Mouse (Mus musculus) frontal cortex, adult (tissue): ENCODE measurements at regions not wholly inside any gene's neighbourhood (a gene's known extent, or its start where the extent isn't known, plus 50 kb on each side); places are given as distances from the start of the nearest gene placed in this dataset.

ENCODE experiments used
- ATAC-seq: cut with Nextera tagmentation; 2 replicates; pipeline ENCODE4 v1.9.2; 2017; ENCODE audit warnings: mild to moderate bottlenecking, moderate library complexity, mixed read lengths; ENCODE audit not compliant: low TSS enrichment

DNA sequence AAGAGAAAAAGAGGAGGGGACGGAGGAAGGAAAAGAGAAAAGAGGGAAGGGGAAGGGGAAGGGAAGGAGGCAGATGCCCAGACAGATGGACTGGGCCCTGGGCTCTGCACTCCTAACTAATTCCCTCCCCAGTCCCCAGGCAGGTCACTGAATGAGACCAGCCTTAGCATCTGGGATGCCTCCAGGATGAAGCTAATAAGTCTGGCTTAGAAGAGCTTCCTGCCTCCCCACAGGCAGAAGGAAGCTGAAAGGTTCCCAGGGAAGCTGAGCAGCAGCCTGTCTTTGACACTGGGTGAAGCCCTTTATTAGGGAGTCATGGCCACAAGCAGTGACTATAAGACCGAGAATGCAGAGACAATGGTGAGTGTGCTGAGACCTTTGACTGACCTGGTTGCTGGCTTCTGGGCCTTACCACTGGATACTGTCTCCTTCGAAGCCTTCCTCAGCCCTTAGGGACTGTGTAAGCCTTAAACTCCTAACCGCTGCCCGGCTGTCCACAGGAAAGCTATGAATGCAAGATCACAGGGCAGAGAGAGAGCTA is 76.7 kb upstream of the Bod1 start:
- ATAC-seq, result no peak

DNA sequence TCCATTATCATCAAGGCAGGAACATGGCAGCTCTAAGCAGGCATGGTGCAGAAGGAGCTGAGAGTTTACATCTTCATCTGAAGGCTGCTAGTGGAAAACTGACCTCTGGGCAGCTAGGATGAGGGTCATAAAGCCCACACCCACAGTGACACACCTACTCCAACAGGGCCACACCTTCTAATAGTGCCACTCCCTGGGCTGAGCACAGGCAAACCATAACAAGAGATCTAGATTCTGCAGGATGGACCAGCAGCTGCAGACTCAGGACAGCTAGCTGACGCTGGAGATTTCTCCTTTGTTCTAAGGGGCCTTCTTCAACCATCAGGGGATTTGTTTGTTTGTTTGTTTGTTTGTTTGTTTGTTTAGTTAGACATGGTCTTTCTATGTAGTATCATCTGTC is 79.6 kb upstream of the Bod1 start:
- no peak for ATAC-seq

DNA sequence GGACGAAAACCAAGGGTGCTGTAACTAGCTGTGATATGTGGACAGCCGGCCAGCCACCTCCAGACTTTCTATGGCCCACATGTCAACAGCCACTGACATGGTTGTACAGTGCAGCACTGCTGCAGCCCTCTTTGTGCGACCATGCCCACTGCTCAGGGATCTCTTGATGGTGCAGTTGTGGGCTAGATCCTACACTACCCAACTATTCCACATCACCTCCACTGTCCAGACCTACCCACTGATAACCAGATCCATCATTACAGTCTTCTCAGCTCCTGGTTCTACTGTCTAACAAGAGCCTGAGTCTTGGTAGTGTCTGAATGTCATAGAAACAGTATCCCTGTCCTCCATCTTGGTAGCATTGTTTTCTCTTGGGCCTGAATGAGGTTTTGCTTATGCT is 81.5 kb upstream of the Bod1 start:
- no peak; the same call in 1 of the 2 replicates for ATAC-seq

GRCm38 (mm10) chr11:31753711-31754161 is 82.1 kb upstream of the Bod1 start:
- ATAC-seq, result peak; percentile 76

GRCm38 (mm10) chr11:31754416-31754815 is 82.7 kb upstream of the Bod1 start:
- no peak for ATAC-seq

DNA sequence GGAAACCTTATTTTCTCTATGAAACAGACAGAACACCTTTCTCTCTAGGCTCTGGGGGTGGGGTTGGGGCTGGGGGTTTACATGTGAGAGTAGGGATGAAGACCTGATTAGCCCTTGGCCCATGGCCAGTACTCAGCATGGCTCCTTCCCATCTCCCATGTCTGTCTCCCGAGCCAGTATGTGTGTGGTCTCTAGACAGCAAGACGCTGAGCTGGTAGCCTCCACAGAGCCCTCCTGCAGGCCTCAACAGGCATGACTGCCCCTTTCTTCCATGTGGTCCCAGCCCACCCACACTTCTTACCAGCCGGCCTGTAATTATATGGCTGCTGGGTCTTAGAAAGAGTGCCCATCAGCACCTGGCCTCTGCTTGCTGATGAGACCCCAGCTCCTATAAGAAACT is 84.2 kb upstream of the Bod1 start:
- no peak for ATAC-seq

GRCm38 (mm10) chr11:31756355-31757145 is 84.9 kb upstream of the Bod1 start:
- ATAC-seq, result no peak

GRCm38 (mm10) chr11:31759868-31760765 is 88.4 kb upstream of the Bod1 start:
- ATAC-seq, result peak; percentile 57

- ATAC-seq, result peak; percentile 20
Measured at GRCm38 (mm10) chr11:31763856-31764255, 92.2 kb upstream of the Bod1 start.

DNA sequence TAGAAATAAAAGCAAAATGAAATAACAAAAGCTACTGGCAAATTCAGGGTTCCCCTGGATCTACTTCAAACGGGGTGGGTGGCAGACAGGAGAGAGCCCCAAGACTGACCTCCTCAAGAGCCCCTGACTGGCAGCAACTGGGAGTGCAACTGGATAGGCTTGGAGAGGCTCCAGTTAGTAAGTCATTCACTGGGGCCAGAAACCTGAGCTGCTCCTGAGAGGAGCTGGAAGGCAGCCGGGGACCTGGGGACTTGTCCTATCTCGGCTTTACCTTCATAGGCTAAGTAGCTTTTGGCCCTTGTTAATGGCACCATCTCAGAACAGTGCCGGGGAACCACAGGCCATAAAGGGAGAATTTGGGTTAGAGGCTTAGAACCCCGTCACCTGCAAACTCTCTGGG is 94.6 kb upstream of the Bod1 start:
- no peak for ATAC-seq

DNA sequence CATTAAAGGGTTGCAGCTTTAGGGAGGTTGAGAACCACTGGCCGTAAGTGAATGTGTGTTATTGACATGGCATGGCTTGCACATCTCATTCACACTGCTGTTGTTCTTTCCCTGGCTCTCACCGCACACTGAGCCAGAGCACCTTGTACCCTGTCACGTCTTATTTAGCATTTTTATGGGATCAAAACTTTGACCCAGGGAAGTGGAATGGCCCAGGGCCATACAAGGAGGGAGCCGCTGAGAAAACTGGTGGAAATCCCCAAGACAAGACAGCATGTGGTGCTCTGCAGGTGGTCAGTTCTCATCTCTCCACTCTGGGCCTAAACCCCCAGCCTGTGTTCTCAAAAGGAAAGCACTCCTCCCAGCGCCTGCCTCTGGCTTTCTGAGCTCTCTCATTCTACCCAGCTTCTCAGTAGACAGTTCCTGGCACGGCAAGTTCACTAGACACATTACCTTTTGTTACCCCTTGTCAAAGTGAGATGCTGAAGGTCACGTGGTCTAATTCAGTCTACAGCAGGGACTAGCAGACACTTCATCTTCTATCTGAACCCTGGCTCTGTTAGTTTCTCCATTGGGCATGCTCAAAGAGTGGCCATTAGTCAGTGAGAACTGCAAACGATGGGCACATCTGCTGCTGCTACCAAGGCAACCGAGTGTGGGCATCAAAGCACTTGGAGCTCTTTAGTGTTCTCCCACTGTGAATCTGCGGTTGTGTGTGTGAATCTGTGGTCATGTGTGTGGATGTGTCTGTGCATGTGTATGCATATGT is 96.2 kb upstream of the Bod1 start:
- ATAC-seq, result peak; percentile 53

- ATAC-seq, result no peak
Measured at GRCm38 (mm10) chr11:31769804-31770654, 98.3 kb upstream of the Bod1 start.

GRCm38 (mm10) chr11:31770881-31771280 is 99.2 kb upstream of the Bod1 start:
- peak; percentile 90 for ATAC-seq

DNA sequence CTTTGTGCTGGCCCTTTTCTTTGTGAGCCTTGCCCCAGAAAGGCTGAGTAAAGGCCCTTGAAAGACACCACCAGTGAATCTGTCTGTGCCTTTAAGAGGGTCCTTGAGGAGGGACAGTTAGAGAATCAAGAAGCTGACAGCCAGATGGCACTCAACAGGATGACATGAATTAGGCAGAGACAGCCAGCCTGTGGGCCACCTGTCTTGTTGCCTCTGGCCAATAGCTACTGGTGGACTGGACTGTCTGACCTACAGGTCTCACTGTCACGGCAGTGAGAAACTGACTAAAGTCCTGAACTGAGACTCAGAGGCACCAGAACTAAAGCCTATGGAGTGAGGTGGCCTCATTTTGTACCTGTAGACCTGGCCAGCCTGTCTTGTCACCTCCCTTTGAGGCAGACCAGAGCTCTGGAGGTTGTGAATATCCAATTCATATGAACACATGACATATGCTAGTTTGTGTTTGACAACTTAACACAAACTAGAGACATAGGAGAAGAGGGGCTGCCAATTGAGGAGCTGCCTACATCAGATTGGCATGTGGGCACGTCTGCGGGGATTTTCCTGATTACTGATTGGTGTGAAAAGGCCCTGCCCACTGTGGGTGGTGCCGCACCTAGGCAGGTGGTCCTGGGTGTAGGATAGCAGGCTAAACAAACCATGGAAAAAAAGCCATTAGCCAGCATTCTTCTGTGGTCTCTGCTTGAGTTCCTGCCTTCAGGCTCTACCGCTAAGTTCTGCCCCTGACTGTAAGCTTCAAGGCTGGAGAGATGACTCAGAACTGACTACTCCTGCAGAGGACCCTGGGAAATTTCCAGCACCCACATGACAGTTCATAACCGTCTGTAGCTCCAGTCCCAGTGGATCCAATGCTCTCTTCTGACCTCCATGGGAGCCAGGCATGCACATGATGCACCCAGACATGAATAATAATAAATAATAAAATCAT is 100.1 kb upstream of the Bod1 start:
- ATAC-seq, result no peak

DNA sequence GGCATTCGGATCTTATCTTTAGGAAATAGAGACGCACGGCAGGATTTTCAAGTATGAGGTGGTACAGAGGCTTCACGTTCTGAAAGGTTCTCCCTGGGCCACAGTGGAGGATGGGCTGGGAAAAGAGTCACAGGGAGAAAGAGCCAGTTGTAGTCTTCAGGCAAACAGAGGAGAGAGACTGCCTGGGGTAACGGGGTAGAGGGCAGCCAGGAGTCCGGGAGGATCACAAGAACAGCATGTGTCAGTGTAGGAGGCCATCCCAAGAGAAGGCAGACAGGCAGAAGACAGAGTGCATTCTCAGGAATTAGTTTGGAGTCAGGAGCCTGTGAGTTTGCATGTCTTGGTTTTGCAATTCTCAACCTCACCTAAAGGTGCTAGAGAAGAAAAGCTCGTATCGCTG is 94.5 kb upstream of the Cpeb4 start:
- peak; percentile 50; the same call in 1 of the 2 replicates for ATAC-seq

GRCm38 (mm10) chr11:31778766-31779165 is 93.2 kb upstream of the Cpeb4 start:
- ATAC-seq, result no peak

DNA sequence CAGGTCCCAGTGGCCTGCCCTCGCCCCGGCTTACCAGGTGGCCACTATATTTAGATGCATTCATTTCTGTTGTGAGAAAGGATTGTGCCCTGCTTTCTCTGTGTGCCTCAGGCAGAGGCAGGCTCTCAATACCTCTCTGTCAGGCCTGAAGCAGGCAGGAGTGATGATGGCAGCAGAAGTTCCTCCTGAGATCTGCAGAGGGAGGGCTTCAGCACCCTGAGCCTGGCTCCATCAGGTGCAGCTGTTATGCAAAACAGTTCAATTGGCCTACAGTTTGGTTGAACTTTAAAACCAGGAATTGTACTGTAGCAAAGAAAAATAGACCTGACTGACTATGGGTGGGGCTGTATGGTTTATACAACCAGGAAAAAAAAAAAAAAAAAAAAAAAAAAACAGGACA is 92.7 kb upstream of the Cpeb4 start:
- peak; percentile 22; the same call in 1 of the 2 replicates for ATAC-seq

GRCm38 (mm10) chr11:31780969-31781368 is 91.0 kb upstream of the Cpeb4 start:
- no peak for ATAC-seq

DNA sequence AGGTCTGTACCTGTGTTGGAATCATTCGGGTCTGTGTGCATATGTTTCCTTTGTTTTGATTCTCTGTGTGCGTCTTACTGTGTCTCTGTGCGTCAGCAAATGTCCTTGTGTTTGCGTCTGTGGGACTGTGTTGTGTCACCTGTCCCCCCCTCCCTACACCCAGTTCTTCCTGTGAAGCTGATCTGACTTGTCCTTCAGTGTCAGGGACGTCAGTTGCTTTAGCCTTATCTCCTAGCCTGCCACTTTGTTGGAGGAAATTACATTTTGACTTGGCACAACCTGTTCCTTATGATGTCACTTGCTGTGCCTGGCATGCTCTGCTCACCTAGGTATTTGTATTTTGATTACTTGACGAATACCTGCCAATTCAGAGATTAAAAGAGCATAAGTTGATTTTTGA is 90.4 kb upstream of the Cpeb4 start:
- ATAC-seq, result no peak
